Mouse (Mus musculus) layer of hippocampus, adult 2 months (tissue): ENCODE measurements around the gene Tmem222. TPM values are rescaled to one million over a fixed set of nuclear protein-coding genes. Genes with fewer than 3 reads are reported as not detected.

Experiments
- DNase-seq, 2 experiments: peaks; one replicate each; pipeline ENCODE4 v3.0.0; 2022; ENCODE audit warnings: low spot score in 2 of 2
- H3K27ac ChIP-seq: fragments of 200-600 bp; 2 replicates; pipeline ENCODE4 v1.8.1; 2022
- H3K4me3 ChIP-seq: fragments of 200-600 bp; 2 replicates; pipeline ENCODE4 v1.8.1; 2022; ENCODE audit warnings: mild to moderate bottlenecking
- CTCF ChIP-seq: fragments of 200-600 bp; conservative IDR thresholded peaks from 2 replicates; pipeline ENCODE4 v1.8.1; 2022; ENCODE audit warnings: antibody characterized with exemption, mild to moderate bottlenecking, moderate library complexity
- total RNA-seq, 2 experiments: library from RNA; stranded (reverse); gene quantifications; 2 replicates each; pipeline ENCODE4 v1.2.3; 2021

Gene Tmem222
- total RNA-seq, 2 experiments from 2014 or later, result 89.1 to 94.4 TPM

- no peak for TF ChIP-seq CTCF
- Histone ChIP-seq H3K27ac (no peak overlapping the region), H3K4me3 (no peak overlapping the region)
- DNase-seq, result no peak
Observed at GRCm38 (mm10) chr4:133257798-133258408, 19.7 kb downstream of the Tmem222 start.

GRCm38 (mm10) chr4:133257230-133257629, 20.4 kb downstream of the Tmem222 start:
- no peak for TF ChIP-seq CTCF
- no peak for DNase-seq
- no peak overlapping the region for H3K27ac ChIP-seq
- H3K4me3 ChIP-seq, result no peak overlapping the region

GRCm38 (mm10) chr4:133256820-133257219, 20.8 kb downstream of the Tmem222 start:
- Histone ChIP-seq H3K4me3 (no peak overlapping the region), H3K27ac (no peak overlapping the region)
- DNase-seq, result no peak
- TF ChIP-seq CTCF, result no peak

- TF ChIP-seq CTCF, result no peak
- H3K4me3 ChIP-seq, result no peak overlapping the region
- no peak for DNase-seq
- no peak overlapping the region for H3K27ac ChIP-seq
Observed at GRCm38 (mm10) chr4:133255392-133255791, 22.2 kb downstream of the Tmem222 start.

GRCm38 (mm10) chr4:133253412-133253811, 24.2 kb downstream of the Tmem222 start:
- TF ChIP-seq CTCF, result no peak
- no peak overlapping the region for H3K27ac ChIP-seq
- no peak overlapping the region for H3K4me3 ChIP-seq
- no peak for DNase-seq

- TF ChIP-seq CTCF, result peak; percentile 66
- Histone ChIP-seq H3K4me3 (no peak overlapping the region), H3K27ac (no peak overlapping the region)
- no peak for DNase-seq
Observed at GRCm38 (mm10) chr4:133252089-133252488, 25.5 kb downstream of the Tmem222 start.

- DNase-seq, result no peak
Observed at GRCm38 (mm10) chr4:133251214-133251613, 26.4 kb downstream of the Tmem222 start.

GRCm38 (mm10) chr4:133250609-133251008, 27.0 kb downstream of the Tmem222 start:
- TF ChIP-seq CTCF, result peak; percentile 96

More at GRCm38 (mm10) chr4:133251214-133251613, 26.4 kb downstream of the Tmem222 start:
- no peak for TF ChIP-seq CTCF
- Histone ChIP-seq H3K27ac (no peak overlapping the region), H3K4me3 (peak overlapping the region; percentile 49)

GRCm38 (mm10) chr4:133247806-133248449, 29.7 kb downstream of the Tmem222 start:
- H3K27ac ChIP-seq, result no peak overlapping the region
- no peak overlapping the region for H3K4me3 ChIP-seq
- no peak for TF ChIP-seq CTCF
- no peak for DNase-seq

More at GRCm38 (mm10) chr4:133250609-133251008, 27.0 kb downstream of the Tmem222 start:
- Histone ChIP-seq H3K27ac (no peak overlapping the region), H3K4me3 (peak overlapping the region; percentile 49)
- peak; percentile 76 to 91 for DNase-seq

- no peak overlapping the region for H3K27ac ChIP-seq
- no peak overlapping the region for H3K4me3 ChIP-seq
- DNase-seq, result no peak
- TF ChIP-seq CTCF, result no peak
Observed at GRCm38 (mm10) chr4:133247072-133247471, 30.5 kb downstream of the Tmem222 start.

GRCm38 (mm10) chr4:133244289-133244688, 33.3 kb downstream of the Tmem222 start:
- H3K4me3 ChIP-seq, result no peak overlapping the region
- H3K27ac ChIP-seq, result no peak overlapping the region
- no peak for TF ChIP-seq CTCF
- DNase-seq, result no peak

GRCm38 (mm10) chr4:133243538-133243937, 34.1 kb downstream of the Tmem222 start:
- no peak overlapping the region for H3K4me3 ChIP-seq
- TF ChIP-seq CTCF, result no peak

GRCm38 (mm10) chr4:133242710-133243109, 34.9 kb downstream of the Tmem222 start:
- TF ChIP-seq CTCF, result no peak
- DNase-seq, result no peak

More at GRCm38 (mm10) chr4:133243538-133243937, 34.1 kb downstream of the Tmem222 start:
- H3K27ac ChIP-seq, result no peak overlapping the region
- no peak for DNase-seq

GRCm38 (mm10) chr4:133241910-133242309, 35.7 kb downstream of the Tmem222 start:
- DNase-seq, result no peak
- TF ChIP-seq CTCF, result no peak
- peak overlapping the region; percentile 98; the same call in 1 of the 2 replicates for H3K27ac ChIP-seq
- H3K4me3 ChIP-seq, result peak overlapping the region; percentile 87

More at GRCm38 (mm10) chr4:133242710-133243109, 34.9 kb downstream of the Tmem222 start:
- H3K4me3 ChIP-seq, result no peak overlapping the region
- no peak overlapping the region for H3K27ac ChIP-seq
